Mouse (Mus musculus): ENCODE results near the gene Fastkd1.

GRCm38 (mm10) chr2:69683036-69683805 is 30.1 kb downstream of the Fastkd1 start:
- TF ChIP-seq POLR2A (IDR thresholded peaks at IDR 0.05; ENCODE audit: control insufficient read depth, extremely low read depth, insufficient read depth, low read length, poor library complexity) (no peak), CTCF (IDR thresholded peaks at IDR 0.05; ENCODE audit: borderline replicate concordance, control insufficient read depth, extremely low read depth, insufficient read depth, low read length, poor library complexity) (no peak)
